Mouse (Mus musculus): ENCODE results near the gene Gm10639. TPM values are rescaled to one million over a fixed set of nuclear protein-coding genes. Genes with fewer than 3 reads are reported as not detected.
A peak's percentile ranks its signal among the peaks of the same experiment; 100 is the strongest.
"Not testable (repeated sequence)": the region's sequence is repeated elsewhere in the genome, so short reads cannot be mapped to it uniquely, and the experiment has no call there.

The Gm10639 gene
- polyA plus RNA-seq, 1 experiment from 2014 or later: not detected

DNA sequence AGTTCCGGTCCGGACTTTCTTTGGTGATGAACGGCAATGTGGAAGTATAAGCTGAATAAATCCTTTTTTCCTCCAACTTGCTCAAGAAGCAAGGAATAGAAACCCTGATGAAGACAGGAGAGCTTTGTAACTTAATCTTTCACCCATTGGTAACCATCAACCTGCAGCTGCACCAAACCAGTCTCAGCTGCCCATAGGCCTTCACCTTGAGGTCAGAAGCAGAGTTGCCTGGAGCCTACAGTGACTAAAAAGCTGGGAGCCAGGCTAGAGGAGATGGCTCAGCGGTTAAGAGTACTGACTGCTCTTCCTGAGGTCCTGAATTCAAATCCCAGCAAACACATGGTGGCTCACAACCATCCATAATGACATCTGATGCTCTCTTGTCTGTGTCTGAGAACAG lies 52.8 kb downstream of the Gm10639 start:
- not testable (repeated sequence) for H3K27me3 ChIP-seq (ENCODE audit: control insufficient read depth, insufficient read depth, low read depth, low read length); H3K4me3 ChIP-seq (ENCODE audit: low read length); H3K36me3 ChIP-seq (ENCODE audit: control insufficient read depth, insufficient read depth, low read length); H3K27ac ChIP-seq (ENCODE audit: low read length); H3K4me2 ChIP-seq (ENCODE audit: low read depth, low read length); H3K9ac ChIP-seq (ENCODE audit: low read length); H3K9me3 ChIP-seq (ENCODE audit: control insufficient read depth, low read length); ATAC-seq (ENCODE audit: low read depth); H3K4me1 ChIP-seq (replicated peaks; ENCODE audit: control insufficient read depth, insufficient read depth, low read length)
- WGBS: 78% methylated on average over 4 of the region's 4 CpGs

- not testable (repeated sequence) for ATAC-seq (ENCODE audit: low read depth); H3K4me2 ChIP-seq (ENCODE audit: low read depth, low read length); H3K27me3 ChIP-seq (ENCODE audit: control insufficient read depth, insufficient read depth, low read depth, low read length); H3K4me1 ChIP-seq (replicated peaks; ENCODE audit: control insufficient read depth, insufficient read depth, low read length); H3K4me3 ChIP-seq (ENCODE audit: low read length); H3K9ac ChIP-seq (ENCODE audit: low read length); H3K9me3 ChIP-seq (ENCODE audit: control insufficient read depth, low read length); H3K36me3 ChIP-seq (ENCODE audit: control insufficient read depth, insufficient read depth, low read length); H3K27ac ChIP-seq (ENCODE audit: low read length)
- 84% methylated on average over 9 of the region's 9 CpGs for WGBS
Measured at GRCm38 (mm10) chr9:78343055-78343454, 53.3 kb downstream of the Gm10639 start.

DNA sequence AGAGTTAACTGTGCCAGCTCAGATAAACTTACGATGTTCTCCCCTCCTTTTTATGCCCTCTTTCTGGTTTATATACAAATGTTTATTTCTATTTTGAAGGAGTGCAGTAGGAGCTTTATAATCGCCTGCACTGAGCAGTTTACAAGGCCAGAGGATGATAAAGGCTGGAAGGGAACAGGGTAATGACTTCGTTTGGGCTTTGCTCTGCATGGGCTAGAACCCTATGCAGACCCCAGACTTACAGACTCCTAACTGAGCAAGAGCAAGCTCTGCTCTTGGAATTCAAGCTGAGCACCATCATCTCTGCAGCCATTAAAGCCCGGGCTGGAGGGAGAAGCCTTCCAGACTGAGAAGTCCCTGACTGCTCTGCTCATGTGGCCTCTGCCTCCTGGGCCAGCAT lies 55.5 kb downstream of the Gm10639 start:
- not testable (repeated sequence) for H3K4me1 ChIP-seq (replicated peaks; ENCODE audit: control insufficient read depth, insufficient read depth, low read length); H3K36me3 ChIP-seq (ENCODE audit: control insufficient read depth, insufficient read depth, low read length); H3K4me2 ChIP-seq (ENCODE audit: low read depth, low read length); H3K27ac ChIP-seq (ENCODE audit: low read length); H3K27me3 ChIP-seq (ENCODE audit: control insufficient read depth, insufficient read depth, low read depth, low read length); H3K9ac ChIP-seq (ENCODE audit: low read length); H3K4me3 ChIP-seq (ENCODE audit: low read length); H3K9me3 ChIP-seq (ENCODE audit: control insufficient read depth, low read length)
- WGBS: 35% methylated on average over 3 of the region's 4 CpGs
- peak; percentile 59; the same call in 1 of the 2 replicates for ATAC-seq (ENCODE audit: low read depth)

- 37% methylated on average over 3 of the region's 3 CpGs for WGBS
- Histone ChIP-seq H3K4me2 (ENCODE audit: low read depth, low read length) (no peak overlapping the region), H3K27ac (ENCODE audit: low read length) (no peak overlapping the region), H3K4me3 (ENCODE audit: low read length) (no peak overlapping the region), H3K9ac (ENCODE audit: low read length) (no peak overlapping the region), H3K4me1 (replicated peaks; ENCODE audit: control insufficient read depth, insufficient read depth, low read length) (no peaks in the 10 kb centered on the region), H3K27me3 (ENCODE audit: control insufficient read depth, insufficient read depth, low read depth, low read length) (no peaks in the 10 kb centered on the region), H3K36me3 (ENCODE audit: control insufficient read depth, insufficient read depth, low read length) (no peaks in the 10 kb centered on the region), H3K9me3 (ENCODE audit: control insufficient read depth, low read length) (no peaks in the 10 kb centered on the region)
- peak; percentile 73 for ATAC-seq (ENCODE audit: low read depth)
Measured at GRCm38 (mm10) chr9:78347004-78347403, 57.3 kb downstream of the Gm10639 start.

- not testable (repeated sequence) for ATAC-seq (ENCODE audit: low read depth)
Measured at GRCm38 (mm10) chr9:78348206-78349004, 58.7 kb downstream of the Gm10639 start.

DNA sequence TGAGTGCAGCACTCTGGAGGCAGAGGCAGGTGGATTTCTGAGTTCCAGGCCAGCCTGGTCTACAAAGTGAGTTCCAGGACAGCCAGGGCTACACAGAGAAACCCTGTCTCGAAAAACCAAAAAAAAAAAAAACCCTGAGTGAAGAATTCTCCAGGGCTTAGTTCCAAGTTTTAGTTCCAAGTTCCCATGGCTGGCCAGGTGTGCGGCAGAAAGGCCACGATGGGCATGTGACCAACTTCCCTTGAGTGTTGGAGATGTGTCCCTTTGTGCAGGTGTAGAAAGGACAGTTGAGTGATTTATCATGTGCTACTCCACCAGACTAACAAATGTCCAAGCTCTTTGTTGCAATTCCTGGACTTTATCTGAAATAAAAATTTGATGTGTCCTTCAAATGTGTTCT lies 59.4 kb downstream of the Gm10639 start:
- 65% methylated on average over 3 of the region's 3 CpGs for WGBS
- ATAC-seq (ENCODE audit: low read depth); H3K4me1 ChIP-seq (replicated peaks; ENCODE audit: control insufficient read depth, insufficient read depth, low read length): not testable (repeated sequence)

More at GRCm38 (mm10) chr9:78348206-78349004, 58.7 kb downstream of the Gm10639 start:
- not testable (repeated sequence) for H3K27me3 ChIP-seq (ENCODE audit: control insufficient read depth, insufficient read depth, low read depth, low read length); H3K4me3 ChIP-seq (ENCODE audit: low read length); H3K9ac ChIP-seq (ENCODE audit: low read length); H3K9me3 ChIP-seq (ENCODE audit: control insufficient read depth, low read length); H3K27ac ChIP-seq (ENCODE audit: low read length); H3K36me3 ChIP-seq (ENCODE audit: control insufficient read depth, insufficient read depth, low read length); H3K4me1 ChIP-seq (replicated peaks; ENCODE audit: control insufficient read depth, insufficient read depth, low read length); H3K4me2 ChIP-seq (ENCODE audit: low read depth, low read length)
- 53% methylated on average over 6 of the region's 6 CpGs for WGBS

DNA sequence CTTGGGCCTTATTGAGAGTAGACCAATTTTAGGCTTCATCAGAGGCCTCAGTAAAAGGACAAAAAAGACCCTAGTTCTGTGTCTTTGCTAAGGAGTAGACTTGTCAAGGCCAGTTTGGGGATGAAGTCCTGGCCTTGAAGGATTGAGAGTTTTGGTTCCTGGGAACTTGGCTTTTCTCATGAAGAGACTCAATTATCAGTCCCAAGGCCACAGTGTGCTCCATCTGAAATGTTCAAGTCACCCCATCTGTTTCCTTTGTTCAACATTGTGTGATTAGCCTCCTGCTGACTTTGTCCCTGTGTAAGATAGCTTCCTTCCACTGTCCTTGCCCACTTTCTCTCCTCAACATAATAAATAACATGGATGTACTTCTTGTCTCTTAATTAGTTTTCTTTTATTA lies 60.3 kb downstream of the Gm10639 start:
- H3K9ac ChIP-seq (ENCODE audit: low read length); H3K4me1 ChIP-seq (replicated peaks; ENCODE audit: control insufficient read depth, insufficient read depth, low read length); H3K4me3 ChIP-seq (ENCODE audit: low read length); H3K27me3 ChIP-seq (ENCODE audit: control insufficient read depth, insufficient read depth, low read depth, low read length); ATAC-seq (ENCODE audit: low read depth); H3K4me2 ChIP-seq (ENCODE audit: low read depth, low read length); H3K27ac ChIP-seq (ENCODE audit: low read length); H3K36me3 ChIP-seq (ENCODE audit: control insufficient read depth, insufficient read depth, low read length); H3K9me3 ChIP-seq (ENCODE audit: control insufficient read depth, low read length): not testable (repeated sequence)

More for the DNA sequence above, 59.4 kb downstream of the Gm10639 start:
- H3K9me3 ChIP-seq (ENCODE audit: control insufficient read depth, low read length); H3K27ac ChIP-seq (ENCODE audit: low read length); H3K4me2 ChIP-seq (ENCODE audit: low read depth, low read length); H3K36me3 ChIP-seq (ENCODE audit: control insufficient read depth, insufficient read depth, low read length); H3K9ac ChIP-seq (ENCODE audit: low read length); H3K27me3 ChIP-seq (ENCODE audit: control insufficient read depth, insufficient read depth, low read depth, low read length); H3K4me3 ChIP-seq (ENCODE audit: low read length): not testable (repeated sequence)

DNA sequence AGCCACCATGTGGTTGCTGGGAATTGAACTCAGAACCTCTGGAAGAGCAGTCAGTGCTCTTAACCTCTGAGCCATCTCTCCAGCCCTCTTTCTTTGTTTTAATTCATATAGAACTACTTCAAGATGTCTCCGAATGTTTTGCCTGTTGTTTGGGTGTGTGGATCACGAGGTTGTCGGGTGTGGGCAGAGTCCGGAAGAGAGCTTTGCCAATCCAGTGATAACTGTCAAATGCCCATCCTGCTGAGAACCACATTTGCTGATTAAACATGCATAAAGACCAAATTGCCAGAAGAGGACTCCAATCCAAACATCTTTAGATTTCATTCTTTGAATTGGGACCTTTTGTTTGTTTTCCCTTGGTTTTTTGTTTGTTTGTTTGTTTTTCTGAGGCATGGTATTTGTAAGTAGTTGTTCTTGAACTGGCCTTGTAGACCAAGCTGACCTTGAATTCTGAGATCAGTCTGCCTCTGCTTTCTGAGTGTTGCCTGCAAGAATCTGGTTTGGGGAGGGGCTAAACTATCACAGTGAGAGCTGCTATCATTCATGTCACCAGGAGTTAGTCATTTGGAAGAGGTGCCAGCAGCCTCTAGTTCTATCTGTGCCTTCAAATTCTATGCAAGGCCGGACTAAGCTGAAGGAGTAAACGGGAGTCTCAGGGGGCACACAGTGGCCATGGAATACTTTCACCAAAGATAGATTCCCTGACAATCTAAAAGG lies 61.9 kb downstream of the Gm10639 start:
- 78% methylated on average over 6 of the region's 6 CpGs for WGBS
- H3K4me2 ChIP-seq (ENCODE audit: low read depth, low read length): no peak overlapping the region
- no peak overlapping the region for H3K9ac ChIP-seq (ENCODE audit: low read length)
- H3K36me3 ChIP-seq (ENCODE audit: control insufficient read depth, insufficient read depth, low read length): no peaks in the 10 kb centered on the region
- no peak for ATAC-seq (ENCODE audit: low read depth)
- no peaks in the 10 kb centered on the region for H3K9me3 ChIP-seq (ENCODE audit: control insufficient read depth, low read length)
- H3K4me1 ChIP-seq (replicated peaks; ENCODE audit: control insufficient read depth, insufficient read depth, low read length): no peaks in the 10 kb centered on the region
- H3K27ac ChIP-seq (ENCODE audit: low read length): no peak overlapping the region
- no peak overlapping the region for H3K4me3 ChIP-seq (ENCODE audit: low read length)
- H3K27me3 ChIP-seq (ENCODE audit: control insufficient read depth, insufficient read depth, low read depth, low read length): no peaks in the 10 kb centered on the region

Measured in lung, embryonic 16.5 days (tissue).